Mouse (Mus musculus) limb, embryonic 13.5 days (tissue): Measurements from ENCODE around the gene Rph3a. TPM values are rescaled to one million over a fixed set of nuclear protein-coding genes. Genes with fewer than 3 reads are reported as not detected.
A peak's percentile ranks its signal among the peaks of the same experiment; 100 is the strongest.
"Not testable (repeated sequence)": the region's sequence is repeated elsewhere in the genome, so short reads cannot be mapped to it uniquely, and the experiment has no call there.

Experiments used
- ATAC-seq: fragments of 200-750 bp; cut with Nextera tagmentation; 2 replicates; pipeline ENCODE4 v1.8.0; 2017; ENCODE audit warnings: low read depth, moderate number of reproducible peaks, moderate TSS enrichment; ENCODE audit not compliant: low FRiP score
- H3K27ac ChIP-seq: fragments of 300-500 bp; sonication (generic); 2 replicates; pipeline ENCODE4 v1.5.1; 2015; ENCODE audit warnings: inconsistent platforms, mild to moderate bottlenecking, moderate library complexity
- H3K27me3 ChIP-seq: fragments of 300-500 bp; sonication (generic); 2 replicates; pipeline ENCODE4 v1.6.1; 2015; ENCODE audit warnings: mild to moderate bottlenecking, inconsistent platforms
- H3K36me3 ChIP-seq: fragments of 300-500 bp; sonication (generic); 2 replicates; pipeline ENCODE4 v1.6.1; 2015; ENCODE audit warnings: inconsistent platforms, mild to moderate bottlenecking, moderate library complexity
- H3K4me1 ChIP-seq: fragments of 300-500 bp; sonication (generic); 2 replicates; pipeline ENCODE4 v1.6.1; 2015; ENCODE audit warnings: inconsistent platforms
- H3K4me2 ChIP-seq: fragments of 300-500 bp; sonication (generic); replicated peaks from 2 replicates; pipeline ENCODE4 v1.6.1; 2015; ENCODE audit warnings: inconsistent platforms, mild to moderate bottlenecking, moderate library complexity
- H3K4me3 ChIP-seq: fragments of 300-500 bp; sonication (generic); 2 replicates; pipeline ENCODE4 v1.5.1; 2015; ENCODE audit warnings: moderate library complexity, mild to moderate bottlenecking, inconsistent platforms
- H3K9ac ChIP-seq: fragments of 300-500 bp; sonication (generic); 2 replicates; pipeline ENCODE4 v1.6.1; 2015; ENCODE audit warnings: mild to moderate bottlenecking, inconsistent platforms
- H3K9me3 ChIP-seq: fragments of 300-500 bp; sonication (generic); 2 replicates; pipeline ENCODE4 v1.6.1; 2016; ENCODE audit warnings: inconsistent platforms
- WGBS: fragments of 180-500 bp; shearing (Covaris S2); methylation state at CpG from one replicate; pipeline ENCODE4 v1.1.7; 2015; 5-methylcytosine and 5-hydroxymethylcytosine counted together
- polyA plus RNA-seq: library from polyadenylated mRNA; unstranded; fragments of >200 nt; fragmentation: Nextera tagmentation; extraction: Ambion mirVana; gene quantifications from 2 replicates; pipeline ENCODE4 v1.2.1, GENCODE M21; 2015

Gene Rph3a
- polyA plus RNA-seq, 1 experiment from 2014 or later: 0.09 TPM

DNA sequence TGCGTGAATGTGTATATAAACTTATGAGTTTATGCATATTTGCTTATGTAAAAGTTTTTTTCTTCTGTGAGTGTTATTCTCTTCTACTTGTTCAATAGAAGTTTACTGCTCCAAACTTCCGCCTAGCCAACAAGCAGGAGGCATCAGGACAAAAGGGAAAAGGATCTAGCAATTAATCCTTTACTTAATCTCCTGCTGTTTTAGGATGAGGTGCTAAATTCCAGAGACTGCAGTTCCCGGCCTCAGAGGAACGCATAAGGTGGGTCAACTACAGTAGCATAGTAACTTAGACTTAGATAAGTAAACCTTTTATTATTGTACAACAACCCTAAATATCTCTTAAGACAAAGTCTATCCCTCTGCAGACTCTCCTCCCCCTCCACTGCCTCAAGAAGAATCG, 75.9 kb downstream of the Rph3a start:
- 8% methylated on average over 5 of the region's 5 CpGs for WGBS

DNA sequence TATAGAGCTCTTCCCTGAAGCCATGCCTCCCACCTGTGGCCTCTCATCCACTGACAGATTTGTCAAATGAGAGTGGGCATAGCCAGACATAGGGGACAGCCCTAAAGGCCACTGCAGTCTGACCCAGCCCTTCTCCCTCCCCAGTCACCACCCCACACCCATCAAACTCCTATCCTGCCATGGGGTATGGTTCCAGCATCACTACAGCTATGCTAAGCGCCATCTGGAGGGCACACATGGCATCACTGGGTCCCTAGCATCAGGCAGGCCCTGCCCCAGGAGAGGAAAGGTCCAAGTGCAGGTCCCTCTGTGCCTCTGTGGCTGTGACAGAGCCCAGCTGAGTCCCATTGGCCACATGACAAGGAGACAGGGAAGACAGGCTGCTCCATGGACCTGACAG, 82.9 kb downstream of the Rph3a start:
- Histone ChIP-seq H3K4me3 (no peak overlapping the region), H3K4me2 (no peak overlapping the region), H3K9ac (no peak overlapping the region), H3K27me3 (no peaks in the 10 kb centered on the region), H3K9me3 (no peaks in the 10 kb centered on the region), H3K27ac (no peak overlapping the region), H3K36me3 (no peaks in the 10 kb centered on the region), H3K4me1 (no peaks in the 10 kb centered on the region; the same call in 1 of the 2 replicates)
- 7% methylated on average over 1 of the region's 1 CpGs for WGBS
- no peak for ATAC-seq

More for the DNA sequence above, 75.9 kb downstream of the Rph3a start:
- ATAC-seq: no peak
- Histone ChIP-seq H3K4me3 (no peak overlapping the region), H3K4me1 (no peaks in the 10 kb centered on the region), H3K36me3 (no peaks in the 10 kb centered on the region), H3K9ac (no peak overlapping the region), H3K4me2 (no peak overlapping the region), H3K27ac (no peak overlapping the region), H3K9me3 (no peaks in the 10 kb centered on the region), H3K27me3 (no peaks in the 10 kb centered on the region)

DNA sequence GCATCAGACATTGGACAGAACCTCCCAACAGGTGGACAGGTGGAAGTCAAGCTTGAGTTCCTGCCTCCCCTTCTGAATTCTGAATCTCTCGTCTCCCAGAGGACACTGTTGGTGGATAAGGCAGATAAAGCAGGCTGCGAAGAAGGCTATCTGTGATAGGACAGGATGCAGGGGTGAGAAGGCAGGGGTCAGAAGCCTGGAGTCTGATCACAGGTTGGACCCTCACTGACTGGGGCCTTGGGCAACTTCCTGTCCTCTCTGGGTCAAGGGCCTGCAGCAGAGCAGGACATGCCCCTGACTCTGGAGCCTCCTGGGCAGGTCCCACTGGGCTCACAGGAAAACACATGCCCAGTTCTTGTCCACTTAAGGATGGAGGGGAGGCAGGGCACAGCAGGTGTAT, 83.6 kb downstream of the Rph3a start:
- not testable (repeated sequence) for H3K36me3 ChIP-seq, H3K27me3 ChIP-seq, H3K9ac ChIP-seq, H3K4me1 ChIP-seq, H3K9me3 ChIP-seq, H3K27ac ChIP-seq, H3K4me3 ChIP-seq, ATAC-seq, H3K4me2 ChIP-seq
- 74% methylated on average over 2 of the region's 2 CpGs for WGBS

DNA sequence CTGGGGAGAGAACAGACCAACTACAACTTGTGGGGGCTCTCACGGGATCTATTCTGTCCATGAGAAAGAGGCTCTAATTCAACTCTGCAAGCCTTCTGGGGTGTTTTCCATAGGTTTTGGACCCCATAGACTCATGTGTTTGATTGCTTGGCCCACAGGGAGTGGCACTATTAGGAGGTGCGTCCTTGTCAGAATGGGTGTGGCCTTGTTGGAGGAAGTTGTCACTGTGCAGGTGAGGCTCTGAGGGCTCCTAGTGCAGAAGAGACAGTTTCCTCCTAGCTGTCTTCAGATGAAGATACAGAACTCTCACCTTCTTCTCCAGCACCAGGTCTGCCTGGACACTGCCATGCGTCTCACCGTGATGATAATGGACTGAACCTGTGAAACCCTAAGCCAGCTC, 85.4 kb downstream of the Rph3a start:
- H3K4me1 ChIP-seq, H3K9me3 ChIP-seq, H3K27ac ChIP-seq, H3K27me3 ChIP-seq, H3K9ac ChIP-seq, H3K4me2 ChIP-seq, H3K36me3 ChIP-seq, ATAC-seq, H3K4me3 ChIP-seq: not testable (repeated sequence)
- WGBS: 82% methylated on average over 4 of the region's 4 CpGs

DNA sequence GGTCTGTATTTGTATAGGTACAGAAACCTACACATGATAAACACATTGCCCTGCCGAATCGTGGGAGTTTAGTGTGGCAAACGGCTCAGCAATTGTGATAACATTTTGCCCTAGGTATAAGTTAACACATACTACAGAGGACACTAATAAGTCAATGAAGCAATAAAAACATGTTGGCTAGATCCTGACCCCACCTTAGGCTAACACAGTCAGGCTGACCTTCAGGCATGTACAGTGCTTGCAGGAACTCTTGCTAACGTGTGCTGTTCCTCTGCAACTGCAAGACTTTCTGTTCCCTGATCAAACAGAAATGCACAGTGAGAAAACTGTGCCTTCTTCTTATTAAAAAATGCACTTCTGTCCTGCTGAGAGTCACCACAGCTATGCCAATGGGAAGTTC, 85.9 kb downstream of the Rph3a start:
- H3K9me3 ChIP-seq: no peaks in the 10 kb centered on the region
- H3K27ac ChIP-seq: no peak overlapping the region
- 62% methylated on average over 4 of the region's 4 CpGs for WGBS

DNA sequence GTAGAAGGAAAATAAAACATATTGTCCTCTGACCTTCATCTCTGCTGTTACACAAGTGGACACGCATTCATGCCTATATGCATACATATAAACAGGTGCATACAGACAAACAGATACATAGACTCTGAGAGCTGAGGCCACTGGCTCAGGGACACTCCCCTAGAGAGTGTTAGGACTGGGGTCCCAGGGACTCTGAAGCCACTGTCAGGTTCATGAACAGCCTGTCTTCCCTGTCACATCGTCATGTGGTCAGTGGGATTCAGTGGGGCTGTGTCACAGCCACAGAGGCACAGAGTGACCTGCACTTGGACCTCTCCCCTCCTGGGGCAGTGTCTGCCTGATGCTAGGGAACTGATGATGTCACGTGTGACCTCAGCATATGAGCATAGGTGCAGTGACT, 89.6 kb downstream of the Rph3a start:
- WGBS: 80% methylated on average over 3 of the region's 3 CpGs
- H3K4me2 ChIP-seq: no peak overlapping the region
- H3K27me3 ChIP-seq: no peaks in the 10 kb centered on the region
- no peak overlapping the region for H3K4me3 ChIP-seq
- H3K36me3 ChIP-seq: no peaks in the 10 kb centered on the region
- no peak overlapping the region for H3K27ac ChIP-seq
- ATAC-seq: no peak
- H3K9ac ChIP-seq: no peak overlapping the region
- H3K9me3 ChIP-seq: no peaks in the 10 kb centered on the region
- H3K4me1 ChIP-seq: no peaks in the 10 kb centered on the region

More for the DNA sequence above, 85.9 kb downstream of the Rph3a start:
- Histone ChIP-seq H3K27me3 (no peaks in the 10 kb centered on the region), H3K36me3 (no peaks in the 10 kb centered on the region), H3K9ac (no peak overlapping the region), H3K4me3 (no peak overlapping the region), H3K4me2 (no peak overlapping the region), H3K4me1 (no peaks in the 10 kb centered on the region; the same call in 1 of the 2 replicates)
- no peak for ATAC-seq

DNA sequence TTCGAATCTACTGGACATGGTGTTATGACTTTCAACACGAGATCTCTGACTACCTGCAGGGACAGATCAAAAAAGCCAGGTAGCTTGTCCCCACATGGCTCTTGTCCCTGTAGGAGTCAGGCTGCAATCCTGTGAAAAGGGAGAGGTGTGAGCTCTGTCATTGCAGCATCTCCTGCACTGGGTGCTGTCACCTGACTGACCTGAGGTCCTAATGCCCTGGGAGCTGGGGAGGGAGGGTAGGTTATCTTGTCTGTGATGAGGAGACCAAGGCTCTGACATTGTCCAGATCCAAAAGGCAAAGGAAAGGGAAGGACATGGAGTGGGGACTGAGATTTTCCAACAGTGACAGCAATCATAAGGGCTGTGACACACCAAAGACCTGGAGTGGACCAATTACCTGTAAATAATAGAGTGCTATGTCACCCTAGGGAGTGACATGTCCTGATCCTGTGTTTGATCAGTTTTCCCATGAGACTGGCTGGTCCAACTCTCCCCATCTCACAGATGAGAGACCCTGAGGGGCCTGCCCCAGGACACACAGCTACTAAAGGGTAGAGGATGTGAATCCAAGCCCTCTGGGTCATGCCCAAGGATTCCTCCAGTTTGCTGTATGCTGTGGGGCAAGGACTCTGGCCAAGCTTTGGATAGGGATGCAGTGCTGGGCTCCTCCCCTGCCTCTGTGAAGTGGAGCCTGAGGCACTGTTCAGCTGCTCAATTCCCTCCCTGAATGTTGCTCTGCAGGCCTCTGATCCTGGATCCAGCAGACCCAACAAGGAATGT, 90.5 kb downstream of the Rph3a start:
- not testable (repeated sequence) for H3K36me3 ChIP-seq, H3K9me3 ChIP-seq, H3K27ac ChIP-seq, H3K4me1 ChIP-seq, H3K4me2 ChIP-seq, H3K4me3 ChIP-seq, ATAC-seq, H3K9ac ChIP-seq, H3K27me3 ChIP-seq
- 59% methylated on average over 2 of the region's 2 CpGs for WGBS

DNA sequence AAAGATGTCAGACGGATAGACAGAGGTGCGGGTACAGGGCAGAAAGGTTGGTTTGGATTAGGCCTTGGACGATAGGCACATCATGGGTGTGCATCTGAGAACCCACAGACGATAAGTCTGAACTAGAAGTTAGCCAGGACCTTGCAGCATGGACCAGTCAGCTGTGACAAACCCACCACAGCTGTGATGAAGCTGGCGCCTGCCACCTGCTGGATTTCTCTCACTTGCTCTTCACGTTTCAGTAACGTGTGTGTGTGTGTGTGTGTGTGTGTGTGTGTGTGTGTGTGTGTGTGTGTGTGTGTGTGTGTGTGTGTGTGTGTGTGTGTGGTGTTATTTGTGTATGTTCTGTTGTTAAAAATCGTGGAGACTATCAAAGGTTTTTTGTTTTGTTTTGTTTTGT, 95.7 kb downstream of the Rph3a start, which contains the start of gene Oas1d:
TSS of gene Oas1d (plus strand) at position 333 of the 400 bp plus-strand sequence.
- not testable (repeated sequence) for H3K27me3 ChIP-seq, H3K4me1 ChIP-seq, H3K9me3 ChIP-seq, H3K36me3 ChIP-seq, H3K9ac ChIP-seq, H3K27ac ChIP-seq, H3K4me3 ChIP-seq, H3K4me2 ChIP-seq, ATAC-seq
- WGBS: 52% methylated on average over 8 of the region's 8 CpGs

DNA sequence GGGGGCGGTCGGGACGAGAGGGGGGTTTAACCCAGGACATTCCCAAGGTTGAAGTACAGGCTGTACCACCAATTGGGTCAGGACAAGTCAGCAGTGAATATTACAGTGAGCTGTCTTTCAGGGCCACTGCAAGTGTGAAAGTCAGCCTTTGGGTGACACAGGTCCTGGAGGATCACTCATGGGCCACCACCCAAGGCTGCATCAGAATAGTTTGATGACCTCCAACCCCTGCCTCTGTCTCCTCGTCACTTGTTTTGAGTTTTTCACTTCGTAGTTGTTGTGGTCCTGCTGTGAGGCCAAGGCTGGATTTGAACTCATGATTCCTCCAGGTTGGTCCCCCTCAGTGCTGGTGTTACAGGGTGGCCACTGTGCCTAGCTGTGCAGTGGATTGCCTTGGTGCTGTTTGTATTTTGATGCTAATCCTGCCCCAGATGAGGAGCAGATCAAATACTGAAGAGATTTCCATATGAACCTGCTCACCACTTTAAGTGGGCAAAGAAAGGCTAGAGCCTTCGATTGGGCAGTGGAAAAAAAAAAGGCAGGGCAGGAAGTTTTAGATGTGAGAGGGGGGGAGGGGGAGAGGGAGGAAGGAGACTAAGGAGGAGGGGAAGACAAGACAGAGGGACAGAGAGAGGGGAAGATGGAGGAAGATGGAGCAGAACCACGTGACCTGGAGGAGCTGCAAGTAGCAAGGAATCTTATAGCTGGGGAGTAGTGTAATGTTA, 101.5 kb downstream of the Rph3a start:
- H3K36me3 ChIP-seq: no peaks in the 10 kb centered on the region
- 56% methylated on average over 7 of the region's 7 CpGs for WGBS
- no peaks in the 10 kb centered on the region for H3K4me1 ChIP-seq
- no peak overlapping the region for H3K4me2 ChIP-seq
- no peak overlapping the region for H3K27ac ChIP-seq
- no peak overlapping the region for H3K9ac ChIP-seq
- no peaks in the 10 kb centered on the region for H3K27me3 ChIP-seq
- no peak for ATAC-seq
- no peaks in the 10 kb centered on the region for H3K9me3 ChIP-seq
- H3K4me3 ChIP-seq: no peak overlapping the region

DNA sequence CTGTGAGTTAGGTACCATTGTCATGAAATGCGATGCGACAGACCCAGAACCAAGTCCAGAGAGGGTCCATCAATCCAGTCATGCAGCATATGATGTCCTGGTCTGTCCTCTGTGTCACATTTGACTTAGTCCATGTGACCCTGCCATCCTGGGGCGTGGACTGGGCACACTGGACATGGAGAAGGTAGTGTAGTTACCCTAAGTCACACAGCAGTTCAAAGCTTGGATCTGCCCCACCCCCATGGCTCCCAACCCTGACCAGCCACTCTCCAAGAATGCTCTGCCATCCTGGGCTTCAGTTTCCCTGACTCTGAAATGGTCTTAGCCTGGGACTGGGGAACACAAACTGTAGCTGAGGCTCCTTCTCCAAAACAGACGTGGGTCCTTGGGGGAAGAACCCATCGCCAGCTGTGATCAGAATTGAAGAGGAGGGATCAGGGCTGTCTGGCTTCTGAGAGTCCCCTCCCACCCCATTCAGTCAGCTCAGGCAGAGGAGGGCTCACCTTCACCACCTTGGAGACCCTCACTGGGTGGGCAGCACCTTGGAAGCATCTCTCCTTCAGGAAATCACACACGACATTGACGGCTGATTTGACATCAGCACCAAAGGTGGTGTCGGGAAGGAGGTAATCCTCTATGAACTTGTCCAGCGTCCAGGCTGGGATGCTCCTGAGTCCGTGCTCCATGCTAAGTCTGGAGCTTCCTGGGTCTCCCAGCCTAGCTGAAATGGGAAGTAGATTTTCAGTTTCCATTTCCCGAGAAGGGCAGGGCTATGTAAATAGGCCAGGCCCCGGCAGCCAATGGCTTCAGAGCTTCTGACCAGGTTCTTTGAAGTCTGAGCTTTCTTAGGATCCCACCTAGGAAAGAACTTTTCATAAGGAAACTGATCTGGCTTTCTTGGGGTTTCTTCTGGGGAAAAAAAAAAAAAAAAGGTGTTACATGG, 102.8 kb downstream of the Rph3a start, which contains the start of gene Oas1a:
TSS of gene Oas1a (minus strand) at position 731 of the 943 bp plus-strand sequence.
- 33% methylated on average over 9 of the region's 12 CpGs for WGBS

DNA sequence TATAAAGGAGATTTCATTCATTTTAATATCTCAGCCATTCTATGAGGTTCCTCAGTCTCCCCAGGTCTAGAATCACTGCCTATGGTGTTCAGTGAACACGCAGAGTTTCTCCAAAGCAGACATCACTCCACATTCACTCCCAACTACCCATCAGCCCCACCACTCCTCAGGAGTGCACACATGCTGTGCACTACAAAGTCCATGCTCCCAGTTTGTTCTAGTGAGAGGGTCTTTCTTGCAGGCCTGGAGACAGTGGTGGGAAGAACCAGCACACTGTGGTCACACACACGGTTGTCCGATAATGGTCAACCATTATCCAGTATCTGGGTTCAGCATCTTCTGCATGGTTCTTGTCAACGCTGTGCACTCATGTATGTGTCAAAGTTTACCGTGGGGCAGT, 107.8 kb downstream of the Rph3a start:
- Histone ChIP-seq H3K4me1 (no peaks in the 10 kb centered on the region), H3K4me2 (no peak overlapping the region), H3K9ac (no peak overlapping the region), H3K4me3 (no peak overlapping the region), H3K27ac (no peak overlapping the region), H3K36me3 (no peaks in the 10 kb centered on the region), H3K9me3 (no peaks in the 10 kb centered on the region), H3K27me3 (no peaks in the 10 kb centered on the region)
- 92% methylated on average over 5 of the region's 5 CpGs for WGBS
- ATAC-seq: no peak

More for the DNA sequence above, 102.8 kb downstream of the Rph3a start, which contains the start of gene Oas1a:
- not testable (repeated sequence) for H3K27me3 ChIP-seq, H3K4me3 ChIP-seq, H3K27ac ChIP-seq, H3K4me1 ChIP-seq, H3K9ac ChIP-seq, H3K36me3 ChIP-seq, H3K9me3 ChIP-seq, ATAC-seq
- H3K4me2 ChIP-seq: 0 out of 2 replicates have a peak within 1 kb of the TSS, but pooled peaks have one; percentile 4

DNA sequence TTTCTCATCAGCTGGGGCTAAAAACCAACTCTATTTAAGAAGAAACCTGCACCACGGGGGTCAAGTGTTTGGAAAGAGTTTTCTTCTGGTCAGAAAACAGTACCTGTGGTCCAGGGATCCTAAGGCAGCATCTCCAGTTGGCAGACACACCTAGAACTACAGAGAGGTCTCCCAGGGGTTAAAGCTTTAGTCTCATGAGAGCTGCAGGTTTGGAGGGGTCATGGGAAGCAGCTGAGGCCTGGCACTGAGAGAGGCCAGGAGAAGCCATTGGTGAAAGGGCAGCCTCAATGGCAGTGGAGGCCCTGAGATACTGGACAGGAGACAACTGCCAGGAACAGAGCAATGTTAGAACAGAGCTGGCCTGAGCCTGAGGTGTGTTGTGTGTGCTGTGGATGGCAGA, 109.2 kb downstream of the Rph3a start:
- no peak for ATAC-seq
- Histone ChIP-seq H3K36me3 (no peaks in the 10 kb centered on the region), H3K9ac (no peak overlapping the region), H3K4me2 (no peak overlapping the region), H3K4me1 (no peaks in the 10 kb centered on the region), H3K27ac (no peak overlapping the region), H3K4me3 (no peak overlapping the region), H3K9me3 (no peaks in the 10 kb centered on the region), H3K27me3 (no peaks in the 10 kb centered on the region)
- WGBS: 46% methylated on average over 1 of the region's 1 CpGs
